Mouse (Mus musculus) frontal cortex, postnatal 14 days (tissue): ENCODE measurements around the gene Wdr73.

Experiments used
- DNase-seq, 2 experiments: peaks; one replicate each; pipeline ENCODE4 v3.0.0; 2022; ENCODE audit warnings: low spot score in 2 of 2

The Wdr73 gene

DNA sequence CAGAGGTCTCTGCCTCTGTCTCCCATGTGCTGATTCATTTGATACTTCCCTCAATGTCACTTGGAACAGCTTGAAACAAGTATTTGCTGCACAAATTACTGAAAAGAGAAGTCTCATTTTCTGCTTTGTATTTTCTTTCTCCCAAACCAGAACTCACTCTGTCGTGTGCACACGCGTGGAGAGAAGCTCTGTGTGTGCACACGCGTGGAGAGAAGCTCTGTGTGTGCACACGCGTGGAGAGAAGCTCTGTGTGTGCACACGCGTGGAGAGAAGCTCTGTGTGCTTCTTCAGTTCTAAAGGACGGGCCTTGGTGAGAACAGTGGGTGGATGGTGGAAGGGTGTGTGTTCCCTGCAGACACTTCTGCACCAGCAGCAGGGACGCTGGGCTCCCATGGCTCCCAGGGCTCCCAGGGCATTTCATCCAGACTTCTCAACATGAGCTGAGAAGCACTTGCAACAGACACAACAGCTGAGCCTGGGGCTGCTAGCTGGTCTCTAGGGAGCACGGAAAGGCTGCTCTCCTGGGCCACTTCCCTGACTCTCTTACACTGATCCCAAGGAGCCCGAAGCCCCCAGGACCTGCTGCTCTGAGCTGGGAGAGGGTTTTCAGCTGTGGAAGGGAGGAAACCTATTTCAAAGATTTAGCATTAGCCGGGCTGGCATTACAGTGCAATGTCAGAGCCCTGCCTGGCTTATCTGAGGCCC lies 6.1 kb downstream of the Wdr73 start:
- DNase-seq, result no peak

GRCm38 (mm10) chr7:80894196-80894595 lies 6.9 kb downstream of the Wdr73 start:
- no peak for DNase-seq

DNA sequence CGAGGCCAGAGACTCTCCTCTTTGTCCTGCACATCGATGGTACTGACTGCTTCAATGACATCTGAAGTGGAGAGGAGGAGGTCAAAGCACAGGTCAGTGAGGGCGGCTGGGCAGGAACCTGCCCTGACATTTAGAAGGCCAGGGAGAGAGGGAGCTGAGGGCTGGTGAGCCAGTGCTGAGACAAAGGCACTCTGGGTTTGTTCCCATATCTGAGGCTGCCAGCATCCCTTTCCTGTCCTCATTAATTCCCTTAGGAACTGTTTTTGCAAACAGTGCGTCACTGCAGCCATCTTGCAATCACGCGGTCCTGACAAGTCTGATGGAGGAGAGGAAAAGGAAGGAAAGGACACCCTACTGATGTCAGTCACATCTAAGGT lies 7.3 kb downstream of the Wdr73 start:
- no peak for DNase-seq

DNA sequence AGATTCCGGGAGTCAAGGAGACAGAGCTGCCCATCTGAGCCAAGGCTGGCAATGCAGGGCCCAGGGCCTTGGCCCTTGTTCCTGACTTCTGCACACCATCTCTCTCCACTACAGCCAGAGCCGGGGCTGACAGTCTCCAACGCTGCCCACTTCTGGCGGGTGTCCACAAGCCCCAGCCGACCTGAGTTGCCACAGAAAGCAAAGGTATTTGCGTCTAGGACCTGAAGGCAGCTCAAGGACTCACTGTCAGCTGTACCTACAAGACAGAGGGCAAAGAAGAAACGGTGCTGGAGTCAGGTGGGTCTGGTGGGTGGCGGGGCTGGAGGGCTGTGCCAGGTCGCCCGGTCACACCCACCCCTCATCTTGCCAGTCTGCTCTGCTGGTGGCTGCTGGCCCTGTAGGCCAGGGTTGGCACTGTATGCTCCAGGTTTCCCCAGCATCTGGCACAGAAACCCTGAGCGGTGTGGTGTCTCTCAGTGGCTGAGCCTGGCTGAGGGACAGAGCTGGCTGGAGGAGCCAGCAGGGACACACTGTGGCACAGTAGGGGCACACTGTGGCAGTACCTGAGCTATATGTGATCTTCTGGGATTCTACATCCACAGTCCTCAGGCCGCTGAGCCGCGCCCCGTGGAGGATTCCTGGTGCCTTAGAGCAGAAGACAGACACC lies 7.8 kb downstream of the Wdr73 start:
- no peak for DNase-seq

DNA sequence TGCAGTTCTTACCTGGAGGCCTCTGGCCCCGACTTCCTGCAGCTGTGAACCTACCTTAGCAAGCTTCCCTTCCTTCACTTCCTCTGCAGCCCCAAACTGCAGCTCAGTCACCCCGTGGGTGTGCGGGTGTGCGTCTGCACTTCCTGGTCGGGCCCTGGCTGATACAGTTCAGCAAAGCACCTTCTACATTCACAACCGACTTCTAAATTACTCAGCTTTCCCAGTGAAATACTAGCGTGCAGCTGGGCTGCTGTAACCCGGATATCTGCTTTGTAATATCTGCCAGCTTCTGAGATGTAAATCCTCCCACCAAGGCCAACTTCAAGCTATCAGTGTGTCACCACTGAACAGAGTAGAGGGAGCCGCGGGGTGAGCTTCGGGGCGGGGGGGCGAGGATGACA lies 11.2 kb downstream of the Wdr73 start:
- DNase-seq, result no peak

GRCm38 (mm10) chr7:80889021-80889511 lies 12.0 kb downstream of the Wdr73 start:
- DNase-seq, result peak in 1 of 2 experiments; percentile 27

- DNase-seq, result no peak
Measured at GRCm38 (mm10) chr7:80888595-80888994, 12.5 kb downstream of the Wdr73 start.

- no peak for DNase-seq
Measured at GRCm38 (mm10) chr7:80885666-80886065, 15.4 kb downstream of the Wdr73 start.

DNA sequence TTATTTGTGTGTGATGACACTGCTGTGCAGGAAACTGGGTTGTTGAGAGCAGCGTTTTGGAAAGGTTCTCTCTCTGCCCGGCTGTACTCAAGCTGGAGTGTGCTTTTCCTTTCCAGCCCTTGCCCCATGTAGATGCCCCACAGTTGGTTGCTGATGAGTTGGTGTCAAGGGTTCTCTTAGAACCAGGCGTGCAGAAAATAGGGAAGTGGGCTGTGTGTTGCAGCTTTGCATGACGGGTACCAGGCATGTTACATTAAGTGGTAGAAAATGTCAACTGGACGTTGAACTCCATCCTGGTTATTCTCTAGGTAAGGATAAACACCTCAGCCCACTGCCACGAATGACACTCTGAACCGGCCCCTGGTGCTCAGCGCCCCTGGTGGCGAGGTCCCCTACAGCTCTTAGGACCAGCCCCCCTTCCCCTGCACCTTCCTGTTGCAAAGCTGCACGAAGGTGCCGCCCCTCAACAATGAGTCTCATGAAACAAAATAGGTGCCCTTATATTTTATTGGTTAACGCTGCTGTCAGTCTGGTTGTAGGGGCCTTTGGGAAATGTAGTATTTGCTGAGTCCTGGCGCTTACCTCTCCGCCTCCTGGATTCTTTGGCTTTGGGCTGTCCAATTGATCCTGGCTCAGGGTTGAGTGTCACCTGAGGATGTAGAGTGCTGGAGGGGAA lies 18.1 kb downstream of the Wdr73 start:
- peak; percentile 50 to 56 for DNase-seq

- DNase-seq, result no peak
Measured at GRCm38 (mm10) chr7:80875727-80876126, 25.3 kb downstream of the Wdr73 start.

DNA sequence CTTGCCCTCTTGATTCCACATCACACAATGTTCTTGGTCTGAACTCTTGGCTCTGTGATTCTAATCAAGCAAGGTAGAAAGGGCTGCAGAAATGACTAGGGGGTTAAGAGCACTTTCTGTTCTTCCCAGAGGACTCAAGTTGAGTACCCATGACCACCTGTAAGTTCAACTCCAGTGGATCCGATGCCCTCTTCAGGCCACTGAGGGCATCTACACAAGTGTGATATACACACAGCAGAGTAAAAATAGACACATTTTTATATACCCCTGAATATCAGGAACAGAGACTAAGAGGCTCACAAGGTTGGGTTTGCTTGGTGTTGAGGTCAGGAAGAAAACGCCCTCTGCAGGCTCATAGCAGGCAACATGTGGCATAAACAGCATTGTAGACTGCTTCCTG lies 27.4 kb downstream of the Wdr73 start:
- DNase-seq, result no peak

GRCm38 (mm10) chr7:80873038-80873437 lies 28.0 kb downstream of the Wdr73 start:
- no peak for DNase-seq

- DNase-seq, result no peak
Measured at GRCm38 (mm10) chr7:80868686-80869085, 32.4 kb downstream of the Wdr73 start.

DNA sequence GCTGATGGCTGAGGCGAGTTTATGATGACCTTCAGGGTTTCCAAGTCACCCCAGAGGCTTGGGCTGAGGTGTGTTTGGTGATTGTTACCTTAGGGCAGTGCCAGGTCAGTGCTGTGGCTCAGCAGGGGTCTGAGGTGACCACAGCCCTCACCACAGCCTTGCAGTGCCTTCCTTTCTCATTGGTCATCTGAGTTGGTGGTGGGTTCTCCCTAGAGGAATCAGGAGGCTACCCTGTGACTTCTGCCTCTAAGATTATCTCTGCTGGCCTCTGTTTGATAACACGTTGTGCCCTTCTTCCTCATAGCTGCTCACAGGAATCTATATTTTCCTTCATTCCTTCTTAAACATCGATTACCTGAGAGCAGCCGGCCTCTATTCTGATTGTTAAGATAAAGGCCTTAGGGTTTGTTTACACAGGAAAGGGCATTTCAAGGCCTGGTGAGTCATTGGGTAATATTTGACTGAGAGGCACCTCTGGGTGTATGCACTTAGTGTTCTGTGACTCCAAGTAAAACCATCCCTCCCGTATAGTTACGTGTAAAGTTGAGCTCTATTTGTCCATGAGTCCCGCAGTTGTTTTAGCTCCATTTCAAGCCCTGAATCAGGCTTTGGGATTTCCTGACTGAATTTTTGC lies 34.4 kb downstream of the Wdr73 start:
- no peak for DNase-seq

- DNase-seq, result no peak
Measured at GRCm38 (mm10) chr7:80865521-80865920, 35.5 kb downstream of the Wdr73 start.

- no peak for DNase-seq
Measured at GRCm38 (mm10) chr7:80864831-80865230, 36.2 kb downstream of the Wdr73 start.

GRCm38 (mm10) chr7:80864151-80864550 lies 36.9 kb downstream of the Wdr73 start:
- no peak for DNase-seq

DNA sequence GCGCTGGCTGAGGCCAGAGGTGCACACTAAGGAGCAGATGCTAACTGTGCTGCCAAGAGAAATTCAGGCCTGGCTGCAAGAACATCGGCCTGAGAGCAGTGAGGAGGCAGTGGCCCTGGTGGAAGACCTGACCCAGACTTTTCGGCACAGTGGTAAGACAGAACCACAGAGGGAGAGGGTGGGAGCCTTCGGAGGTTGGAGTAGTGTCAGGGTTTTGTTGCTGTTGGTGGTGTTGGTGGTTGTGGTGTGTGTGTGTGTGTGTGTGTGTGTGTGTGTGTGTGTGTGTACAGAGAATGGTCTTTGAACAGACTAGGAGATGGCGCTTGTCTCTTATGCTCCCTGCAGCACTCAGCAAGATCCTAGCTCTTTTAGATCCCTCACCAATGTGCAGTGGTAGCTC lies 37.5 kb downstream of the Wdr73 start:
- DNase-seq, result no peak

DNA sequence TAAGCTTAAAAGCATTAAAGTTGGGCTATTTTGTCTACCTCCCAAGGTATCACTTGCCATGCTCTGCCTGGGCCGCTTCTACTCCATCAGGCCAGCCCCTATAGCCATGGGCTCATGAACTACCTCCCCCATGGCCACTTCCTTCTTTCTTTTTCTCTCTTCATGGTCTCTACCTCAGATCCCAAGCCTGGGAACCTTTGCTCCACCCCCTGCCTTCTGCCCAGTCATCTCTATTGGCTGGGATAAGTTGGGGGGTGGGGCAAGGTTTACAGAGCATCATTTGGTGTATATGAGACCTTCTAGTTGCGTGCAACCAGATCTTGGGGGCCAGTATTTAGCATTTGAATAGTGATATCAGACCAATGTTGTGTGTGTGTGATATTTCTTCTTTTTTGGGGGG lies 38.6 kb downstream of the Wdr73 start:
- no peak for DNase-seq

DNA sequence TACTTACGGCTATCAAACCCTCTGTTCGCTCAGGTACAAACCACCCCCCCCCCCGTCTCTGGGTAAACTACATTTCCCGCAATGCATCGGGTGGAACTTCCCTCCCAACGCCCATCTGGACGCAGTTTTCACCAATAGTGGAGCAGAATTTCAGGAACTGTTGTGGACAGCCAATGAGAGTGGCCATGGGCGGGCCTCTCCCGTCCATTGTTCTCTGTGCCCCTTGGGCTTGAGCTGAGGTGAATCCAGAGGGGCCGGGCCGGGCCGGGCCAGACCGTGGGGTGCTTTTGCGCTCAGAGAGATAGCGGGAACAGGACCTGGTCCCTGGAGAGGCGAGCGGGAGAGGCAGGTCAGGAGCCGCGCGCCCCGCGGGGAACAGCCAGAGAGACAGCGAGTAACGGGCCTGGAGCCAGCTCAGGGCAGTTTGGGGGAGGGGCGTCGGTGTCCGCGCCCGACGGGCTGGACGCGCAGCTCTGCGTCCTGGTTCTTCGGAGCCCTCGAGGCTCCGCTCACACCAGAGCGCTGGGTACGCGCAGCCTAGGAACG lies 40.3 kb downstream of the Wdr73 start, which contains the start of gene Zscan2:
Gene Zscan2, plus strand, starts transcription at position 192 of the 546 bp plus-strand sequence.
- peak; percentile 88 to 89 for DNase-seq

- DNase-seq, result no peak
Measured at GRCm38 (mm10) chr7:80860227-80860626, 40.8 kb downstream of the Wdr73 start.

- DNase-seq, result peak; percentile 49 to 65
Measured at GRCm38 (mm10) chr7:80857181-80857580, 43.9 kb downstream of the Wdr73 start.
